In genomic region chr10:84400037-84400681, GRCm38 (mm10) we compare ENCODE assay signal across 17 mouse cellular contexts. TPM values are rescaled to one million over a fixed set of nuclear protein-coding genes. Genes with fewer than 3 reads are reported as not detected.
DNase-seq lines count a peak whose midpoint lies in the region; ATAC-seq and TF ChIP-seq lines count a peak whose summit lies in the region.
"Had no signal": no experiment of that assay in that cellular context is flagged by ENCODE, and none has a peak within 500 bp of the region (broad histone marks: within the 10 kb centered on the region; RNA-seq: fewer than 3 reads in every experiment).

No protein-coding gene starts in this region.

- H3K4me2 ChIP-seq in midbrain, embryonic 11.5 days = no peak overlapping the region
- H3K4me2 ChIP-seq in hindbrain, embryonic 15.5 days = 0 out of 2 replicates have a peak overlapping the region, but pooled peaks have one; percentile 11
- no peak overlapping the region for H3K4me2 ChIP-seq in neural tube, embryonic 14.5 days (ENCODE audit: low read depth, low read length)
- H3K4me2 ChIP-seq: embryonic facial prominence, embryonic 15.5 days; kidney, embryonic 15.5 days had no signal

- 82% methylated on average over 7 of the region's 7 CpGs for WGBS in midbrain, embryonic 10.5 days
- 82% methylated on average over 7 of the region's 7 CpGs for WGBS in midbrain, embryonic 11.5 days
- 52% methylated on average over 7 of the region's 7 CpGs for WGBS in hindbrain, embryonic 15.5 days
- WGBS in neural tube, embryonic 14.5 days = 54% methylated on average over 7 of the region's 7 CpGs

- no peaks in the 10 kb centered on the region for H3K9me3 ChIP-seq in midbrain, embryonic 10.5 days (replicated peaks)
- no peaks in the 10 kb centered on the region for H3K9me3 ChIP-seq in midbrain, embryonic 11.5 days (ENCODE audit: control insufficient read depth, low read length)
- H3K9me3 ChIP-seq in hindbrain, embryonic 15.5 days = no peaks in the 10 kb centered on the region
- H3K9me3 ChIP-seq in neural tube, embryonic 14.5 days (ENCODE audit: control insufficient read depth, low read length) = no peaks in the 10 kb centered on the region
- H3K9me3 ChIP-seq: embryonic facial prominence, embryonic 15.5 days; kidney, embryonic 15.5 days had no signal

- no peak for DNase-seq in midbrain, embryonic 10.5 days (ENCODE audit: low spot score)
- no peak for DNase-seq in midbrain, embryonic 11.5 days (ENCODE audit: low spot score, missing footprints)
- DNase-seq in natural killer cell, adult 2 months (ENCODE audit: low spot score in 2 of 2) = no peak
- no peak for DNase-seq in frontal cortex, postnatal 25 days (ENCODE audit: low spot score in 2 of 2)
- DNase-seq: cerebellum, adult 9-10 months; heart, adult 2 months; liver; lung, adult 18-20 months; thymus, postnatal 25 days had no signal

- no peak overlapping the region for H3K9ac ChIP-seq in midbrain, embryonic 11.5 days (ENCODE audit: low read length)
- H3K9ac ChIP-seq in hindbrain, embryonic 15.5 days = no peak overlapping the region
- no peak overlapping the region for H3K9ac ChIP-seq in neural tube, embryonic 14.5 days (replicated peaks; ENCODE audit: low read depth, low read length)
- H3K9ac ChIP-seq: embryonic facial prominence, embryonic 15.5 days; kidney, embryonic 15.5 days had no signal

- H3K27ac ChIP-seq in midbrain, embryonic 10.5 days (replicated peaks) = 0 out of 2 replicates have a peak overlapping the region, but pooled peaks have one; percentile 0
- H3K27ac ChIP-seq in midbrain, embryonic 11.5 days (ENCODE audit: low read depth, low read length) = no peak overlapping the region
- peak overlapping the region; percentile 76 for H3K27ac ChIP-seq in embryonic fibroblast, embryonic 13.5 days (ENCODE audit: insufficient read depth, low read length)
- peak overlapping the region; percentile 60; the same call in 1 of the 2 replicates for H3K27ac ChIP-seq in hindbrain, embryonic 15.5 days (replicated peaks)
- H3K27ac ChIP-seq in neural tube, embryonic 14.5 days (ENCODE audit: low read depth, low read length) = peak overlapping the region; percentile 12; the same call in 1 of the 2 replicates
- H3K27ac ChIP-seq: embryonic facial prominence, embryonic 15.5 days; heart, adult 2 months; kidney, embryonic 15.5 days; macrophage; stomach, postnatal 0 days had no signal

- no peak for TF ChIP-seq CTCF in embryonic fibroblast, embryonic 13.5 days (IDR thresholded peaks at IDR 0.05; ENCODE audit: borderline replicate concordance, insufficient read depth, low read length)

- no peak overlapping the region for H3K4me3 ChIP-seq in midbrain, embryonic 10.5 days
- H3K4me3 ChIP-seq in midbrain, embryonic 11.5 days (ENCODE audit: low read depth, low read length) = no peak overlapping the region
- no peak overlapping the region for H3K4me3 ChIP-seq in embryonic fibroblast, embryonic 13.5 days (ENCODE audit: insufficient read depth, low read length)
- no peak overlapping the region for H3K4me3 ChIP-seq in hindbrain, embryonic 15.5 days
- no peak overlapping the region for H3K4me3 ChIP-seq in neural tube, embryonic 14.5 days (ENCODE audit: low read depth, low read length)
- H3K4me3 ChIP-seq: embryonic facial prominence, embryonic 15.5 days; heart, adult 2 months; kidney, embryonic 15.5 days had no signal

- H3K36me3 ChIP-seq in midbrain, embryonic 10.5 days = peaks cover 41% of the 10 kb centered on the region
- H3K36me3 ChIP-seq in midbrain, embryonic 11.5 days (ENCODE audit: control insufficient read depth, insufficient read depth, low read length) = no peaks in the 10 kb centered on the region
- H3K36me3 ChIP-seq in hindbrain, embryonic 15.5 days = no peaks in the 10 kb centered on the region
- H3K36me3 ChIP-seq in neural tube, embryonic 14.5 days (ENCODE audit: control insufficient read depth, insufficient read depth, low read length) = no peaks in the 10 kb centered on the region
- H3K36me3 ChIP-seq: embryonic facial prominence, embryonic 15.5 days had no signal

- ATAC-seq in midbrain, embryonic 11.5 days (ENCODE audit: low FRiP score) = no peak
- ATAC-seq in hindbrain, embryonic 15.5 days (ENCODE audit: low FRiP score, low read depth) = no peak
- ATAC-seq in neural tube, embryonic 14.5 days (ENCODE audit: low read depth) = no peak
- ATAC-seq in inflammation-experienced regulatory T-cells, adult 6 months = no peak

- TF ChIP-seq POLR2A in embryonic fibroblast, embryonic 13.5 days (IDR thresholded peaks at IDR 0.05; ENCODE audit: low read depth, low read length) = no peak

- no peaks in the 10 kb centered on the region for H3K27me3 ChIP-seq in midbrain, embryonic 10.5 days (ENCODE audit: low read depth, poor library complexity, severe bottlenecking)
- no peaks in the 10 kb centered on the region for H3K27me3 ChIP-seq in midbrain, embryonic 11.5 days (ENCODE audit: control insufficient read depth, insufficient read depth, low read length)
- H3K27me3 ChIP-seq in hindbrain, embryonic 15.5 days = no peaks in the 10 kb centered on the region
- H3K27me3 ChIP-seq in neural tube, embryonic 14.5 days (ENCODE audit: control insufficient read depth, insufficient read depth, low read length) = no peaks in the 10 kb centered on the region
- H3K27me3 ChIP-seq: embryonic facial prominence, embryonic 15.5 days; kidney, embryonic 15.5 days had no signal

- H3K4me1 ChIP-seq in midbrain, embryonic 10.5 days = peaks cover 46% of the 10 kb centered on the region
- peaks cover 19% of the 10 kb centered on the region for H3K4me1 ChIP-seq in midbrain, embryonic 11.5 days (ENCODE audit: control insufficient read depth, insufficient read depth, low read length)
- H3K4me1 ChIP-seq in embryonic fibroblast, embryonic 13.5 days (ENCODE audit: control insufficient read depth, insufficient read depth, low read length) = peaks cover 31% of the 10 kb centered on the region
- H3K4me1 ChIP-seq in hindbrain, embryonic 15.5 days (replicated peaks) = peaks cover 51% of the 10 kb centered on the region
- H3K4me1 ChIP-seq in neural tube, embryonic 14.5 days (ENCODE audit: control insufficient read depth, insufficient read depth, low read length) = peaks cover 24% of the 10 kb centered on the region; the same call in 1 of the 2 replicates

RNA-seq across cellular contexts. Expression of gene Nuak1, which starts 40.2 kb away (rescaled TPM):
- polyA plus RNA-seq in midbrain, embryonic 10.5 days (2016; fragmentation: Nextera tagmentation; extraction: Ambion mirVana) = 3.0 and 4.0 TPM in 2 replicates
- polyA plus RNA-seq in midbrain, embryonic 11.5 days (2014; fragmentation: Nextera tagmentation; extraction: Ambion mirVana) = 4.8 TPM in 2 replicates
- polyA plus RNA-seq in embryonic fibroblast, embryonic 13.5 days (2011; ENCODE audit: insufficient read length, low read depth, missing spikeins) = 74.3 and 84.1 TPM in 2 replicates
- 4.5 and 5.2 TPM in 2 replicates for polyA plus RNA-seq in hindbrain, embryonic 15.5 days (2015; fragmentation: Nextera tagmentation; extraction: Ambion mirVana)
- polyA plus RNA-seq in neural tube, embryonic 14.5 days (2014; fragmentation: Nextera tagmentation; extraction: Ambion mirVana) = 3.9 and 4.9 TPM in 2 replicates
- polyA plus RNA-seq in inflammation-experienced regulatory T-cells, adult 6 months (2017; shearing (Covaris generic)) = not detected

Comparison
In these comparisons a context has a peak if more than half of its experiments do, and no peak if none do; other contexts are left out.
1. RNA of gene Nuak1, which starts 40.2 kb away (polyA plus RNA-seq): 74.3 to 84.1 TPM in embryonic fibroblast, embryonic 13.5 days; 4.5 to 5.2 TPM in hindbrain, embryonic 15.5 days, 3.9 to 4.9 TPM in neural tube, embryonic 14.5 days, 4.8 TPM in midbrain, embryonic 11.5 days, 3.0 to 4.0 TPM in midbrain, embryonic 10.5 days and not detected in inflammation-experienced regulatory T-cells, adult 6 months; every median in the first group is over 10 times any median in the second.